Comparison of ENCODE assay signal across 11 mouse cellular contexts in genomic region chr13:42671651-42672290, GRCm38 (mm10). TPM values are rescaled to one million over a fixed set of nuclear protein-coding genes. Genes with fewer than 3 reads are reported as not detected.
DNase-seq lines count a peak whose midpoint lies in the region; ATAC-seq and TF ChIP-seq lines count a peak whose summit lies in the region.
"Had no signal": no experiment of that assay in that cellular context is flagged by ENCODE, and none has a peak within 500 bp of the region (broad histone marks: within the 10 kb centered on the region; RNA-seq: fewer than 3 reads in every experiment).

No protein-coding gene starts in this region.

- intact Hi-C loops in left cerebral cortex, postnatal 4 days (cut with DNase I), result no loop called here

- no peak for TF ChIP-seq POLR2A in brain, embryonic 14.5 days (IDR thresholded peaks at IDR 0.05; ENCODE audit: borderline replicate concordance, extremely low read depth, insufficient read depth, insufficient read length, poor library complexity, severe bottlenecking)

- no peaks in the 10 kb centered on the region for H3K9me3 ChIP-seq in hindbrain, postnatal 0 days (ENCODE audit: low read length)
- H3K9me3 ChIP-seq in hindbrain, embryonic 14.5 days (ENCODE audit: control insufficient read depth, low read length), result no peaks in the 10 kb centered on the region
- no peaks in the 10 kb centered on the region for H3K9me3 ChIP-seq in heart, embryonic 10.5 days
- H3K9me3 ChIP-seq: embryonic facial prominence, embryonic 15.5 days had no signal

- H3K4me3 ChIP-seq in hindbrain, postnatal 0 days (ENCODE audit: low read length), result no peak overlapping the region
- H3K4me3 ChIP-seq in hindbrain, embryonic 14.5 days (replicated peaks; ENCODE audit: low read length), result no peak overlapping the region
- no peak overlapping the region for H3K4me3 ChIP-seq in heart, embryonic 10.5 days
- H3K4me3 ChIP-seq: embryonic facial prominence, embryonic 15.5 days had no signal

- peak; percentile 38 for DNase-seq in hindbrain, postnatal 0 days (ENCODE audit: low spot score)
- no peak for DNase-seq in hindbrain, embryonic 14.5 days (ENCODE audit: low spot score)
- peak; percentile 77 for DNase-seq in brain, embryonic 14.5 days (ENCODE audit: low read depth)
- peak; percentile 60 to 63 for DNase-seq in cerebellum, postnatal 10 days
- peak; percentile 5 for DNase-seq in left cerebral cortex, postnatal 4 days
- no peak for DNase-seq in spleen, postnatal 14 days (ENCODE audit: low spot score in 2 of 2)
- no peak for DNase-seq in heart, adult 8-10 months (ENCODE audit: low spot score)
- DNase-seq in heart, embryonic 10.5 days (ENCODE audit: low spot score), result no peak
- DNase-seq: liver had no signal

- no peak overlapping the region for H3K27ac ChIP-seq in hindbrain, postnatal 0 days
- no peak overlapping the region for H3K27ac ChIP-seq in hindbrain, embryonic 14.5 days
- H3K27ac ChIP-seq in heart, embryonic 10.5 days, result no peak overlapping the region
- H3K27ac ChIP-seq: embryonic facial prominence, embryonic 15.5 days; stomach, postnatal 0 days had no signal

- no peak overlapping the region for H3K9ac ChIP-seq in hindbrain, postnatal 0 days (replicated peaks; ENCODE audit: low read length)
- H3K9ac ChIP-seq in hindbrain, embryonic 14.5 days, result no peak overlapping the region
- H3K9ac ChIP-seq: embryonic facial prominence, embryonic 15.5 days had no signal

- no peak for TF ChIP-seq CTCF in hindbrain, postnatal 0 days (IDR thresholded peaks at IDR 0.05; ENCODE audit: low read depth)
- no peak for TF ChIP-seq CTCF in brain, embryonic 14.5 days (IDR thresholded peaks at IDR 0.05; ENCODE audit: borderline replicate concordance, extremely low read depth, insufficient read depth, insufficient read length)

- 0 out of 2 replicates have a peak, but pooled peaks have one; percentile 56 for ATAC-seq in hindbrain, postnatal 0 days
- ATAC-seq in hindbrain, embryonic 14.5 days (ENCODE audit: low FRiP score), result no peak

- no peaks in the 10 kb centered on the region for H3K4me1 ChIP-seq in hindbrain, postnatal 0 days (ENCODE audit: insufficient read depth, low read length)
- no peaks in the 10 kb centered on the region for H3K4me1 ChIP-seq in hindbrain, embryonic 14.5 days (replicated peaks; ENCODE audit: control insufficient read depth, insufficient read depth, low read length)
- H3K4me1 ChIP-seq in heart, embryonic 10.5 days, result 0 out of 2 replicates have a peak, but pooled peaks cover 3% of the 10 kb centered on the region
- H3K4me1 ChIP-seq: embryonic facial prominence, embryonic 15.5 days had no signal

- 39% methylated on average over 10 of the region's 10 CpGs for WGBS in hindbrain, postnatal 0 days
- 47% methylated on average over 10 of the region's 10 CpGs for WGBS in hindbrain, embryonic 14.5 days
- 58% methylated on average over 10 of the region's 10 CpGs for WGBS in heart, embryonic 10.5 days

- H3K4me2 ChIP-seq in hindbrain, postnatal 0 days (ENCODE audit: low read depth, low read length), result peak overlapping the region; percentile 19
- H3K4me2 ChIP-seq in hindbrain, embryonic 14.5 days (replicated peaks), result no peak overlapping the region
- H3K4me2 ChIP-seq: embryonic facial prominence, embryonic 15.5 days had no signal

- H3K27me3 ChIP-seq in hindbrain, postnatal 0 days (ENCODE audit: insufficient read depth, low read length), result no peaks in the 10 kb centered on the region
- no peaks in the 10 kb centered on the region for H3K27me3 ChIP-seq in hindbrain, embryonic 14.5 days (ENCODE audit: control insufficient read depth, insufficient read depth, low read length)
- H3K27me3 ChIP-seq in heart, embryonic 10.5 days (ENCODE audit: insufficient read depth, poor library complexity, severe bottlenecking), result no peaks in the 10 kb centered on the region
- H3K27me3 ChIP-seq: embryonic facial prominence, embryonic 15.5 days had no signal

- H3K36me3 ChIP-seq in hindbrain, postnatal 0 days (ENCODE audit: insufficient read depth, low read length), result no peaks in the 10 kb centered on the region
- H3K36me3 ChIP-seq in hindbrain, embryonic 14.5 days (replicated peaks; ENCODE audit: control insufficient read depth, insufficient read depth), result no peaks in the 10 kb centered on the region
- no peaks in the 10 kb centered on the region for H3K36me3 ChIP-seq in heart, embryonic 10.5 days
- H3K36me3 ChIP-seq: embryonic facial prominence, embryonic 15.5 days had no signal

RNA-seq across cellular contexts. Expression of gene Phactr1, which starts 8.7 kb away (rescaled TPM):
- total RNA-seq in hindbrain, postnatal 0 days (2014; rRNA removed), result 39.0 and 46.6 TPM in 2 replicates
- 55.4 and 56.7 TPM in 2 replicates for polyA plus RNA-seq in hindbrain, postnatal 0 days (2015; fragmentation: Nextera tagmentation; extraction: Ambion mirVana)
- polyA plus RNA-seq in hindbrain, embryonic 14.5 days (2014; fragmentation: Nextera tagmentation; extraction: Ambion mirVana), result 55.1 and 56.6 TPM in 2 replicates
- 18.9 and 40.1 TPM in 2 replicates for polyA plus RNA-seq in brain, embryonic 14.5 days (2012; rRNA removed)
- 100 to 1,000 TPM; 250 to 265 TPM for total RNA-seq in left cerebral cortex, postnatal 4 days (2021)
- total RNA-seq in heart, adult 8-10 months (2022), result 1 to 10 TPM; 3.8 to 9.0 (median 6.7) TPM
- polyA plus RNA-seq in heart, embryonic 10.5 days (2016; fragmentation: Nextera tagmentation; extraction: Ambion mirVana), result 3.4 and 4.1 TPM in 2 replicates

Comparison
In these comparisons a context has a peak if more than half of its experiments do, and no peak if none do; other contexts are left out.
1. DNase-seq: peak in hindbrain, postnatal 0 days (single experiment), brain, embryonic 14.5 days (single experiment), cerebellum, postnatal 10 days (2 of 2) and left cerebral cortex, postnatal 4 days (single experiment); none in hindbrain, embryonic 14.5 days (single experiment), spleen, postnatal 14 days (0 of 2), heart, adult 8-10 months (single experiment) and heart, embryonic 10.5 days (single experiment).